Mouse (Mus musculus) left cerebral cortex, adult 18-20 months (tissue): ENCODE results near the gene Lifr. TPM values are rescaled to one million over a fixed set of nuclear protein-coding genes. Genes with fewer than 3 reads are reported as not detected.

Experiments used
- DNase-seq, 2 experiments: peaks; one replicate each; pipeline ENCODE4 v3.0.0; 2021 to 2022; ENCODE audit warnings: low spot score in 2 of 2, mixed read lengths in 1 of 2
- long read RNA-seq, 2 experiments: library from polyadenylated mRNA; stranded (forward); transcript quantifications; one replicate each; pipeline ENCODE4 v2.0.0; 2021
- total RNA-seq, 2 experiments: library from RNA; stranded (reverse); gene quantifications; 2 replicates each; pipeline ENCODE4 v1.2.3; 2021

The Lifr gene
- total RNA-seq = 10 to 100 TPM; 42.5 to 44.8 TPM
- long read RNA-seq, experiment 1, full-length matches to known transcripts = 1 of 6 reads
- long read RNA-seq, experiment 1, partial matches to known transcripts = 0 of 6 reads
- long read RNA-seq, experiment 1, other reads (novel, unspliced or antisense) = 5 of 6 reads
- long read RNA-seq, experiment 2, partial matches to known transcripts = 0 of 2 reads
- long read RNA-seq, experiment 2, other reads (novel, unspliced or antisense) = 2 of 2 reads

DNA sequence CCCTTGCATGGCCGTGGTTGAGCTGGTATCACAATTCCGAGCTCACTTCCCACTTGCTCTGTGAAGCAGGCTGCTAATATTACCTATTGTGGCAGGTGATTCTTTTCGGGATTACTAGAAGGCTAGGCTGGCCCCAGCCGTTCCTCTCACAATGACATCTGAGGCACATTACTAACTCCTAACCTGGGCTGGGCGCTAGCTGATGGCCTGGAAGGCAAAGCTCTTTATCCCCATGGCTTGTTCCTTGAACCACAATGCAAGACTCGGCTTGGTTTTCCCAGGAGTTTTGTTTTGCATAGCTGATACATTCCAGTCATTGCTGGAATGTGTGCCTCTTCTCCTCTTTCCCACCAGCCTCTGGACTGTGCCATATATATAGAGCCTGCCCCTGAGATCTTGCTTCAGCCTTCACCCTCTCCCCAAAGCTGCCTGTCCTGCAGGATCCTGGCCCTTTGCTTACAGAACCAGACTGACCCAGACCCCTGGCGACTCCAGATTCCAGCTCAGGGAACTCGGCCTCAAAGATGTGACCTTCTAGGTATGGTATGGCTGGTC lies at the start of gene Lifr:
Gene Lifr (plus strand): TSS at position 404 of the 555 bp plus-strand sequence.
- DNase-seq = no peak

DNA sequence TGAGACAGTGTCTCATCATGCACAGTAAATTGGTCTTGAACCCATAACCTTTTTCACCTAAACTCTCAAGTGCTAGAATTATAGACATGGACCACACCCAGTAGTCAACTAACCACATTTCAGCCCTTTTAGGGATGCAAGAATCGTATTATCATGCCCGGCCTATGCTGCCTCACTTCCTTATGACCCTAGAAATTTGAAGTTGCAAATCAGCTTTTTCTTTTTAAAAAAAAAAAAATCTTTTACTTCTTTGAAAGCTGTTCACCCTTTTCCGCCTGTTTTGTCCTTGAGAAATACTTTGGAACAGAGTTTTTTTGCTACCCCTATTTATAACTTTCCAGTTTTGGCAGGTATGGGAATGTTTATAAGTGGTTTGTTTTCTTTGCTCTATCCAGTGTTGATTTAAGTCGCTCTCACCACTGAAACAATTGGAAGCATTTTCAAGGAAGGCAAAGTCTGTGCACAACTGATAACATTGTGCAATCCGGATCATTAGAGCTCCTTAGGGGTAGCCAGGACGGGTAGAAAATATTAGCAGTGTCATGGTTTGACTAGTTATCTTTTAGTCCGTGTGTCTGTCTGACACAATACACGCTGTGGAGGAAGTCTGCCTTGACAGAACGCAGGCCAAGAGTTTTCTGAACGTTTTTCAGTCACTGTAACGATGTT lies 46.2 kb upstream of the Lifr start:
- DNase-seq = no peak

DNA sequence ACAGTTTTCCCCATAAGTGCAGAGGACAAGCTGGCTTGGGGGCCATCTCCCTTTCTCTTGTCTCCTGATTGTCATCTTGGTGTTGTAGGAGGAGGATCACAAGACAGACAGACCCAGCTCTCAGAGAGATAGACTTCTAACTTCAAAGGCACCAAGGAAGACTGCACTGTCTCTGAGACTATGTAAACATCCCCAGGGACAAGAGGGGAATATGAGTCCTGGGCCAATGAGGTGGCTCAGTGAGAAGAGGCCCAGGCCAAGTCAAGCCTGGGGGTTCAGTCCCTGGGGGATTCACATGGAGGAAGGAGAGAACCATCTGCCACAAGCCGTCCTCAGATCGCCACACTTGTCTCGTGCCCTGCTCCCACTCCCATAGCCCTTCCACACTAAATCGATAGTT lies 45.4 kb upstream of the Lifr start:
- no peak for DNase-seq

DNA sequence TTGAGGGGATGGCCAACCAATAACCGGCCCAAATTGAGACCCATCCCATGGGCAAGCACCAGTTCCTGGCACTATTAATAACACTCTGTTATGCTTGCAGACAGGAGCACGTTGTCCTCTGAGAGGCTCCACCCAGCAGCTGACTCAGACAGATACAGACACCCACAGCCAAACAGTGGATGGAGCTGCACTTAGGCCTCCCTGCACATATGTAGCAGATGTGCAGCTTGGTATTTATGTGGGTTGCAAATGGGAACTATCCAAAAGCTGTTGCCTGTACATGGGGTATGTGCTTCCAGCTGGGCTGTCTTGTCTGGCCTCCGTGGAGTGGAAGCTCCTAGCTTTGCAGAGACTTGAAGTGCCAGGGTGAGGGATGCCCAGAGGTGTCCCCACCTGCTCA lies 42.5 kb upstream of the Lifr start:
- DNase-seq = peak in 1 of 2 experiments; percentile 36

DNA sequence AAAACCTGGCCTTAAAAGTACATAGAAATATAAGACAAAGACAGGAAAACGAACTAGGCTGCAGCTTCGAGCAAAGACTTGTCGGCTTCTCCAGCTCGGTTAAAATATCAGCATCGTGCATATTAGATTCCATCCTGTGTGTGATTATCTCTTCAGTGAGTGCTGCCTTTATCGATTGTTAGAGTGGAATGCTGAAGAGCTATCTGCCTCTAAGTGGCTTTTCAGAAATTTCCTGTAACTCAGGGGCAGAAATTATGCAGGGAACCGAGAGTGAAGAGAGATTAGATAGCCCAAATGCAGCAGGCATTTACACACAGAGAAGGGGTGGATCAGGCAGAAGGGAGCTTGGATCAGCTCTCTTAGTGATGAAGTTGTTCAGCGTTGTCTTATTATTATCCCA lies 41.5 kb upstream of the Lifr start:
- DNase-seq = no peak

DNA sequence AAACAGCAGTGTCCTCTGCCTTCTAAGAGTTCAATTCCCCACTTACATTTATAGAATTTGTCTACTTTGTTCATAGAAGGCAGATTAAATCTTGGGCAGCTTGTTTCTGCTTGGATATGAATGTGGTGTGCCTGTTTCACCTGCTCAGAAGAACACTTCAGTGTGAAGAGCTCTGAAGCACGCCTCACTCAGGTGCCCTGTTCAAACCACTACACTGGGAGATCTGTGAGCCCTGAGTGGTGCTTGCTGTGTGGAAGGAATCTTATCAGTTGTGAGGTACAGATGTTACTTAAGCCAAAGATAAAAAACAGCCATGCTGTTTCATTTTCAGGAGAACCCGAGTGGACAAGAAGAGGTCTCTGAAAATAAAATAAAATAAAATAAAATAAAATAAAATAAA lies 38.7 kb upstream of the Lifr start:
- no peak for DNase-seq

DNA sequence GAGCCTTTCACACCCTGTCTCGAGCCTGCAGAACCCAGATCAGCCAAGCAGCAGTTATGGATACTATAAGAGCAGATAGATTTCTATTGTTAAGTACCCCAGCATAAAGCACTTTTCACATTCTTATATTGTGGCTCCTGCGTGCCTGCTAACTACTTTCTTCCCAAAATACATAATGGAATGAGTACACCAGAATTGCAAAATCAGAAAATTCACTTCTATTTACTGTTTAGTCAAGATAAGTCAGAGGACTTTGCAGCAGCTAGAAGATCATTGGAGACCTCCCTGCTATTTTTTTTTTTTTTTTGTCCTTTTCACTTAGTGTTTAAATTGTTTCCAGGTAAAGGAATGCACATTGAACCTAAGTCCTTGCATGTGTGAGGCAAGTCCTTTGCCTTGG lies 38.3 kb upstream of the Lifr start:
- no peak for DNase-seq

DNA sequence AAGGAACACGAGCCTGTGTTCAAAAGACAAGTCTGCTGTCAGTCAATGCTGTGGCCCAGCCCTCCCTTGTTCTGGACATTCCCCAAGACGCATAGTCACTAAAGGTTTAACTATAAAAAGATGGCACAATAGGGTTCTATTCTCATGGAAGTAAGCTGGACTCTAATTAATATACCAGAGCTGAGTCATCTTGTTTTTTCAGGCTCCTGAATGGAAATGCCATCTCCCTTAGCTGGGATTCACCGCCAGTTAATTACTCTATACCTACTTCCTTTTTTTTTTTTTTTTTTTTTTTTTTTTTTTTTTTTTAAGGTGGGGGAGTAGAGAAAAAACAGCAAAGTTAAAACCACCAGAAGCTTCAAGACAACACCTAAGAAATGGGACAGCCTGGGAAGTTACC lies 33.6 kb upstream of the Lifr start:
- no peak for DNase-seq

DNA sequence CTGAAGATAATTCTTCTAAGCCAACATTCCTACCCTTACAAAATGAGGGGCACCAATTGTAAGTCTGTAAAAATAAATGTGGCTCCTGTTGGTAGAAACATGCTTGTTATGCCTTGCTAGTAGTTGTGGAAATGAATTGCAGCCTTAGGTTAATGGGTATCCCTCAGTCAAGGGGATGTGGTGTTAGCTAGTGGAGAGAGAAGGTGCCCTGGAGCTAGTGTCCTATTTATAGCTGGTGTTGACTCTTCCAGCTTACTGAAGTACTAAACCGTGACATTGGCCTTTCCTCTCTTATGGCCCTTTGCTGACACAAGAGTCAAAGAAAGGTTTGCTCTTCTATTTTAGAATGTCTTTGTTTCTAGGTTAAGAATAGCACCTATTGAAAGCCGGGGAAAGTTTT lies 29.9 kb upstream of the Lifr start:
- DNase-seq = no peak

DNA sequence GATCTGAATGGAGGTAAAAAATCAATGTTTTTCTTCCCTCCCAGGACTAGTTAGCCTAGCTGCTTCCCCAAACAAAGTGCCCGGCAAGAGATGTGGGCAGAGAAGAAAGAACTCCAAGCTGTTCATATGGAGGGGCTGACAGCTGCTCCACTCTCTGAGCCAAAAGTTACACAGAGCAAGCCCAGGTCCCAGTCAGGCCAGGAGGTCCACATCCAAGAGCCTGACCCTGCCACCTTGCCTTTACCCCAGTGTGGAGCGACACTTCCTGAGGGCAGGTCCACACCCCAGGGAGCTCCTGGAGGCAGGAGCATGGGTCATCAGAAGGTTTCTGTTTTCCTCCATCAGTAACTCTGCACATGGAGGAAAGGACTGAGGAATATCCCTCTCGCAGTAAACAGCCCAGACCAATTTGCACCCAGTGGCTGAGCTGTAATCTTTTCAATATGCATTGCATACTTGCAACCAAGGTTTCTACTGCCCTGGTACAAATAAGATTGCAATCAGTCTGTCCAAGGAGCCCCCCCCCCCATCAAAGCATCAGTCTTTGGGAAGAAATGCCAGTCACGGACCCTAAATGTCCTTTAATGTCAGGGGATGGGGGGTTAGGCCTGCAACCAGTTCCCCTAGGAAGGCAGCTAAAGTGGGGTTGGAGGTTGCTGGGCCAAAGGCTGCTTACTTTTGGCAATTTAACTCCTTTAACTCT lies 28.3 kb upstream of the Lifr start:
- DNase-seq = no peak

DNA sequence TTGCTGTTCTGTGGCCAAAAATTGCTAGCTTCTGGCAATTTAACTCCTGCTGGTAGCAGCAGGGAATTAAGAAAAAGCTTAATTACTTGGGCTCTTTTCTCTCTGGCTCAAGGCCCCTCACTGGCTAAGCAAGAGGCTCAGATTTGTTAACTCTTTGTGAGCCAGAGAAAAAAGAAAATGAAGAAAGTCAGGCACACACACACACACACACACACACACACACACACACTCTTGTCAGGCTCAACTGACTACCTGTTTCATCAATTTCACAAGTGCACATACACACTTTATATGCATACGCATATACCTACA lies 27.8 kb upstream of the Lifr start:
- DNase-seq = no peak

DNA sequence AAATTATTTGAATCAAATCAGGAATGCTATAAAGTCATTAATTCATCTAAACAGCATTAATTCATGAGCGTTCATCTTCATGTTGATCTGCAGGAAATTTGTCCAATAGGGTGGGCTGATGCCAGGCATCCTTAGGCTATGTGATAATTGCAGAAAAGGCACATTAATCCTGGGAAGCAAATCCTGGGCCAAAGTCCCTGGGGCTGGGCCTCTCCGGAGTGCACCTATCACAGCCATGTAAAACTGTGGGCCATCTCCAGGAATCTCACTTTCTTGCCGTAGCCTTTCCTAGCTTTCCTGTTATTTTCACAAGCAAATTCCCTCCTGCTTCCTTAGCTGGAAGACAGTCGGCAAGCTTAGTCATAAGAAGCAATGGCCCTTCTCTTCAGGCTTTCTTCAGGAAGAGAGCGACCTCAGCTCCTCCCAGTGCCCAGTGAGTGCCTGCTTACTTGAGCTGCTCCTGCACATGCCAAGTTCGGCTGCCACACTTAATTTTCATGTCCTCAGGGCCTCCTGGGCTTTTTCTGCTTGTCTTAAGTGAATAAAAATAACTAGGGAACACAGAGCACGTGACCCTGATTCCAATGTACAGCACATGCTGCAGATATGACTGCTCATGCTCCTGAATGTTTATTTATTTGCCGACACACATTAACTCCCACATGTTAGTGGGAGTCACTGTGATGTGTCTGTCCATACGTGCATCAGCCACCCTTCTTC lies 26.7 kb upstream of the Lifr start:
- no peak for DNase-seq

DNA sequence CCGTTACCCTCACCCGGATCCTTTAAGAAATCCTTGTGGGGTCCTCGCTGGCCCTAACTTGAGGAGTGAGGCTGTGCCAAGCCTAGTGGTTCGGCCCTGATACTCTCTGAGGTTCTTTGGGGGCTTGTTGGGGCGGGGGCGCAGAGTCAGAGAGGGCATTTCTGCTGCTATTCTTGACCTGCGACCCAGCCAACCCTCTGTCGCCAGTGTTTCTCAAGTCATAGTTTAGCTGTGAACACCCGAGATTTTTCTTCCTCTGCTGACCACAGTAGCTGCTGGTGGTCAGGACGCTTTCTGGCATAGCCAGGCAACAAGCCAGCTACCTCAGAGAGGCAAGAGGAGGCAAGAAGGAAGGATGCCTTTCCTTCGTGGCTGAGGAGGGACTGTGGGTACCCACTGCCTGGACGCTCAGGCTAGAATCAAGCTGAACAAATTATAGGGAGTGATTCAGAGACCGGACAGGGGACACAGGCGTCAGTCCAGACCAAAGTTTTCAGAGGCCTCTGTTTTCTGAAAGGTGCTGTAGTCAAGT lies 25.4 kb upstream of the Lifr start:
- no peak for DNase-seq

DNA sequence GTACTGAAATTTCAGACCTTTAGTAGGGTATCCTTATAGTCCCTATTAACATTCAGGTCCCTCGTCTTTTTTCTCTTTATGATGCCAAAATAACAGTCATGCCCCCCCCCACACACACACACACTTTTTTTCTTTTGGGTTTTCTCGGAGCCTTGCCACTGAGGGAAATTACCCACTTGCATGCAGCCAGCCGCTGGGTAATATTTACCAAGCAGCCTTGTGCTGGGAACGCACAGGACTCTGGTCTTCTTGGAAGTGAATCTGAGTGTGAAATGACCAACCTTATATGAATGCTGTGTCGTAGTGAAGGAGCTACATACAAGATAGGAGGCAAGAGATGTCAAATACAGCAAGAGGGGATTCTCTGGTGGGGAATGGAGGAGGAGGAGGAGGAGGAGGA lies 24.8 kb upstream of the Lifr start:
- no peak for DNase-seq

DNA sequence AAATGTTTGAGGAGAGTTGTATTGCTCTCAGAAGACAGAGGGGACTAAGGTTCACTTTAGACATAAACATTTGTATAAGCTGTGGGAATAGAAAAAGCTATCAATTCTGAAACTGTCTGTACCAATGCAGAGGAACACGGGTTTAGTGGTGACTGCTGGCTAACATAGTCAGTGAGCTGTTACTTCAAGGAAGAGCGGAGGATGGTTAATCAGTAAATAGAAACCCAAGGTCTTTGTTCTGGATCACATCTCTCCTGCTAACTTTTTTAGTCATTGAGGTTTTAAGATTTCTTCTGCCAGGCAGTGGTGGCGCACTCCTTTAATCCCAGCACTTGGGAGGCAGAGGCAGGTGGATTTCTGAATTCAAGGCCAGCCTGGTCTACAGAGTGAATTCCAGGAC lies 23.7 kb upstream of the Lifr start:
- no peak for DNase-seq

DNA sequence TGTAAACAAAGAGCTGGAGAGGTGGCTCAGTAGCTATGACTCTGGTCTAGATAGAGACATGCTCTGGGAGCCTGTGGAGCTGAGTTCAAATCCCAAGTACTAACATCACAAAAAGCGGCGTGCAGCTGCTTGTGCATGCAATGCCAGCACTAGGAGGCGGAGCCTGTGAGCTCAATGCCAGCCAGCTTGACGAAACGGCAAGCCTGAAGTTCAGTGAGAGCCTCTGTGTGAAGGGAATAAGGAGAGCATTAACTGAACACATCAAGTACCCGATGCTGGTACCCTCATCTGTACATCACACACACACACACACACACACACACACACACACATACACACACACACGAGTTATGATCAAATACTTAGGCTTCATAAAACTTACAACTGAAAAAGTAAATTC lies 21.0 kb upstream of the Lifr start:
- DNase-seq = no peak

DNA sequence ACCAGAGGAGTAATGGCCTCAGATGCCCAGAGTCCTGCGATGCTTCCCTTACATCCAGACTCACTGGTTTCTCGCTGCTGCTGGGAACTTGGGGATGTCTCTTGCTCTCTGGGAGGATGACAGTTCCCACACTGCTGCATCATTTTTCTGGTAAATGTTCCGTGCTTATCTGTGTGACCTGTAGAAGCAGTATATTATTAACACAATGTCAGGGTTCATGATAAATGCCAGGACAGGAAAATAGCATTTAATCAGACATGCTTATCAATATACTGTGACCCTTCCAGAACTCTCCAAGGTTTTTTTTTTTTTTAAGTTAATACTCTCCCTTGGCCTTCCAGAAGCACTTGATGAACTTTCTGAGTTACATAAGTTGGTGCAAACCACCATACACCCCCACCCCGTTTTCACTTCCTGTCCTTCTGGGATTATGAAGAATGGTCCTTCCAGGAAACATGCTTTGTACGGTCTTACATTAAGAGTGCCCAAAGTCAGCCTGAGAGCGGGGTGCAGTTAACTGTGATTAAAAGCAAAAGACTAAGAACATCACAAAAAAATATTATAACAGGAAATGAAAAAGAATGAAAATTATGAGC lies 20.1 kb upstream of the Lifr start:
- no peak for DNase-seq

DNA sequence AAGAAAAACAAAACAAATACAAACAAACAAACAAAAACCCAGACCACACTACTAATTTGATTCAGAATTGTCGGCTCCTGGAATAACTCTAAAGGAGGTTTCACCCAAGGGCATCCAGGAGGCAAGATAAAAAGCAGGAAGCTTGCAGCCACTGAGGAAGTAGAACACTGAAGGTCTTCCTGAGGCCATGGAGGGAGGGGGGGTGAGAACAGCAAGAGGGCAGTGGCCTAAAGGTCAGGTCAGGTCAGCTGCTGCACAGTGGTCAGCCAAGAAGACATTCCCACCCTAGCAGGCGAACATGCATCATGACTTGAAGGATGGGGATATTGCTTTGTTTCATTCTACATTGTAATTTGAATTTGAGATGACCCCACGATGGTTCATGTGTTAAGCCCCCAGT lies 17.1 kb upstream of the Lifr start:
- DNase-seq = no peak

DNA sequence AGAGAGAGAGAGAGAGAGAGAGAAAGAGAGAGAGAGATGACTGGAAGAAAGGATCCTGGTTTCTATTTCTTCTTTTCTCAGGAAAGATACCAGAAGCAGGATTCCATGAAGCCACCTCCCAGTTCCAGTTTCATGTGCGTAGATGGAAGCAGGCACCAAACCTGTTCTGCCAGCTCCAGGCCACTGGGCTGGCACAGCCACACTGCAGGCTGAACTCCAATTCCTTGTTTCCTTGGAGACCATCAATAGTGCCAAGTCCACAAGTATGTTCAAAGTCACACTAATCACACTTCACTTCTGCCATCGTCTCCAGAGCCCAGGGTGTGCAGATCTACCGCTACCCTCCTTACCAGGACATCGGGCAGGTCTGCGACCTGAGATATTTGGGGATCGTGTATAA lies 15.2 kb upstream of the Lifr start:
- DNase-seq = no peak

DNA sequence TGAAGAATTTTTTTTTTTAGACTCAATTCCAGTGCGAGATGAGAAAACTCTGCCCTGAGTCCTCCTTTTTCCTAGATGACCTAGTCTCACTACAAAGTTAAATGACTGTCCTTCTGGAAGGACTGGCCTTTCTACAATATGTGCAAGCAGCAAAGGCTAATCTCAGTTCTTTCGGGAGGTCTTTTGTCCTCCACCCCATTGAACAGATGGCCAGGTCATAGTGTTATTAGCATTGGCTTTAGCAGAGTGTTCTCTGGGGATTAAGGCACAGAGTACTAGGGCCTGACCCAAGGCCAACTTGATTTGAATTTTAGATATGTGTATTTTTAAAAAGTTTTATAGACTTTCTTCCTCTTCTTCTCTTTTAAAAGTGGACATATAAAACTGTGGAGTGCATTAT lies 12.1 kb upstream of the Lifr start:
- DNase-seq = no peak

DNA sequence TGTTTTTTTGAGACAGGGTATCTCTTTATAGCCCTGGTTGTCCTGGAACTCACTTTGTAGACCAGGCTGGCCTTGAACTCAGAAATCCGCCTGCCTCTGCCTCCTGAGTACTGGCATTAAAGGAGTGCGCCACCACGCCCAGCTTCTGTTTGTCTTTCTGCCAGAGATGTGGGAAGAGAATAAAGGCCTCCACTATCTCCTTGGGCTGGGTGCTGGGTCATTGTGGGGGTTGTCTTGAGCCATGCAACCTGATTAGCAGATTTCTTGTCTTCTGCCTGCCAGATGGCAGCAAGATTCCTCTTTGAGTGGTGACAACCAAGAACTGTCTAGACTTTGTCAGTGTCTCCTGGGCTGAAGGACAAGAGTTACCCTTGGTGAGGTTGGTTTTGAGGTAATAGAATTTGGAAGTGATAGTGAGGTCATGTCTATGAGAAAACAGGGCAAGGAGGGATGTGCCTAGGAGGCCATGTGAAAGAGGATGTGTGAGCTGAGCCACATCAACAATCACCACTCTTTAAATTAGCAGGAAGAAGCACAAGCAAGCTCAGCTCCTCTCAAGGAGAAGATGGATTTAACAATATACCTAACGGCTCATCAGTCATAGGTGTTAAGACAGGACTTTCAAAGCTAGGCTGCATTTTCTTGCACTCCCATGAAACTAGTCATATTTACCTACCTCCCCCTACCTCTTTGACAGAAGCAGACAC lies 10.6 kb upstream of the Lifr start:
- DNase-seq = no peak
